Mouse (Mus musculus) right cerebral cortex, postnatal 10 days (tissue): ENCODE measurements at regions not wholly inside any gene's neighbourhood (a gene's known extent, or its start where the extent isn't known, plus 50 kb on each side); places are given as distances from the start of the nearest gene placed in this dataset.

ENCODE experiments used
- DNase-seq, 2 experiments: peaks; one replicate each; pipeline ENCODE4 v3.0.0; 2021; ENCODE audit warnings: low spot score in 2 of 2

DNA sequence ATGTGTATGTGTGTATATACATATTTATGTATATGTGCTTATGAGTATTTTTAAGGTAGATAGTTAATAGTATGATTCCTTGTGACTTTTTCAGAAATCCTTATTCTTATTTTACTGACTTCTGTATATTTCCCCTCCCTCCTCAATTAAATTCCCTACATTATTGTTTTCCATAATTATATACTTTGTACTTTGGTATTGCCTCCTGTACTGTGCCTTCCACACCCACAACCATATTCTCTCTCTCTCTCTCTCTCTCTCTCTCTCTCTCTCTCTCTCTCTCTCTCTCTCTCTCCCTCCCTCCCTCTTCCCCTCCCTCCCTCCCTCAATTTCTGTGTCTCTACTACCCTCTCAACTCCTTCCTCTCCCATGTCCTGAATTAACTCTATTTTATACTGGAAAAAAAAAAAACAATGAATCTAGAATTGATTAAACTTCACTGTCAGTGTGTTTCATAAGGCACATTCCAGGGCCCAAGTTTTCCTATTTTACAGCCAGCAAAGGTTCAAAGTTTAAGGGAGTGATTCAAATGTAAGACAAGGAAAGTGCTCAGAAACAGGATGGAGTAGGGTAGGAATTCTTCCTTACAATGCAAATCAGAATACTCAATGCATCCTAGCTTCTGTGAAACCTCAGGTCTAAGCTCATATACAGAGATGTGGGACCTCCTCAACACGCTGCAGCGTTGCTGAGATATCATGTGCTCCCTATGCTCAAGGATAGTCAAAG is 911.9 kb downstream of the Speer2 start:
- DNase-seq, result no peak

- DNase-seq, result peak; percentile 58 to 60
Measured at GRCm38 (mm10) chr16:68910821-68911220, 952.7 kb downstream of the Speer2 start.

DNA sequence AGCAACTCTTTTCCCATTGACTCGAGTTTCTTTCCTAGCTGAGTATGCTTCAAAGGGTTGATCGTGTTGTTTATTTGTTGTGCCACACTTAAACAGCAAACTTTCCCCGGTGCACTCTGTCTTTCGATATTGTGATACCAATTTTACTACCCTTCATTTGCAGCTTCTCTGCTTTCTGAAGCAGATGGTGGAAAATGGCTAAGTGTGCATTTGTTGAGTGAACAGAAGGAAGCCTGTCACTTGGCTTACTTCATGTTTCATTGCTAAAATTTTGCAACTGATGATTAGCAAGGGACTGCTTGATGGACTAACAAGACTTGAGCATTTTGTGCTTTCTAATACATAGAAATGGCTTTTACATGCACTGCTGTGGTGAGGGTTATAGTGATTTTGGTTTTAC is 965.4 kb downstream of the Speer2 start:
- DNase-seq, result peak in 1 of 2 experiments; percentile 25

DNA sequence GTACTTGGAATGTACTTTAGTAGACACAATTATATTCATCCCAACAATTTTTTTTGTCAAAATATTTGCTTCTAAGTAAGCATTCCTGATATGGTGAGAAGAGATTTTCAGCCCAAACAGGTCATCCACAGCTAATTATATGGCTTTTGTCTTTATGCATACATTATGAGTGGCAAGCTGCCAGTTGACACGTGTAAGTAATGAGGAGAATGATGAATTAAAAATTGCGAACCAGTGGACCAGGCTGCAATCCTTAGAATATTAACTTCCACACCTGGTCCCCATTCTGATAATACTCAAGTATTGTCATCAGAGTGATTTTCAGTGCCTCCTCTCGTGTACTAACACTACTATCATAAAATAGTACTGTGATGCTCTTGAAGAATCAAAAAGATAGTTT is 1014.8 kb downstream of the Speer2 start:
- DNase-seq, result no peak
